Mouse (Mus musculus) heart, embryonic 14.5 days (tissue): ENCODE measurements around the gene Cfap45. TPM values are rescaled to one million over a fixed set of nuclear protein-coding genes. Genes with fewer than 3 reads are reported as not detected.

Experiments used
- ATAC-seq: fragments of 200-750 bp; cut with Nextera tagmentation; 2 replicates; pipeline ENCODE4 v1.8.0; 2017; ENCODE audit warnings: low read depth, moderate TSS enrichment; ENCODE audit not compliant: insufficient number of reproducible peaks, insufficient read depth, low FRiP score
- H3K27ac ChIP-seq, 2 experiments: fragments of 200-500 bp in 1 of 2; fragments of 300-500 bp in 1 of 2; sonication (generic) in 1 of 2; replicated peaks in 1 of 2; 2 replicates each; pipeline ENCODE4 v1.5.1; 2012 to 2014; ENCODE audit warnings: low read depth in 2 of 2, low read length in 2 of 2, control low read depth in 1 of 2, mild to moderate bottlenecking in 1 of 2, mixed read lengths in 1 of 2; ENCODE audit not compliant: control insufficient read depth in 1 of 2, insufficient read depth in 1 of 2
- H3K27me3 ChIP-seq: fragments of 300-500 bp; sonication (generic); 2 replicates; pipeline ENCODE4 v1.6.1; 2014; ENCODE audit warnings: mild to moderate bottlenecking, low read length, control low read depth; ENCODE audit not compliant: control insufficient read depth, insufficient read depth
- H3K36me3 ChIP-seq: fragments of 300-500 bp; sonication (generic); 2 replicates; pipeline ENCODE4 v1.6.1; 2014; ENCODE audit warnings: mild to moderate bottlenecking, control low read depth, low read length, mixed read lengths; ENCODE audit not compliant: control insufficient read depth, insufficient read depth
- H3K4me1 ChIP-seq, 2 experiments: fragments of 200-500 bp in 1 of 2; fragments of 300-500 bp in 1 of 2; sonication (generic) in 1 of 2; 2 replicates each; pipeline ENCODE4 v1.6.1; 2012 to 2014; ENCODE audit warnings: low read length in 2 of 2, control low read depth in 1 of 2, mixed read lengths in 1 of 2; ENCODE audit not compliant: control insufficient read depth in 2 of 2, insufficient read depth in 2 of 2
- H3K4me2 ChIP-seq: fragments of 300-500 bp; sonication (generic); 2 replicates; pipeline ENCODE4 v1.6.1; 2014; ENCODE audit warnings: mild to moderate bottlenecking, low read length
- H3K4me3 ChIP-seq, 2 experiments: fragments of 200-500 bp in 1 of 2; fragments of 300-500 bp in 1 of 2; sonication (generic) in 1 of 2; 2 replicates each; pipeline ENCODE4 v1.5.1; 2012 to 2014; ENCODE audit warnings: low read length in 2 of 2, mild to moderate bottlenecking in 2 of 2, control low read depth in 1 of 2, low read depth in 1 of 2, moderate library complexity in 1 of 2; ENCODE audit not compliant: control insufficient read depth in 1 of 2, insufficient read depth in 1 of 2
- H3K9ac ChIP-seq: fragments of 300-500 bp; sonication (generic); 2 replicates; pipeline ENCODE4 v1.6.1; 2014; ENCODE audit warnings: mild to moderate bottlenecking, low read length
- H3K9me3 ChIP-seq: fragments of 300-500 bp; sonication (generic); 2 replicates; pipeline ENCODE4 v1.6.1; 2016; ENCODE audit warnings: low read length, control low read depth; ENCODE audit not compliant: control insufficient read depth
- WGBS: fragments of 180-500 bp; shearing (Covaris S2); extraction: QIAGEN DNeasy Blood & Tissue Kit; methylation state at CpG from one replicate; pipeline ENCODE4 v1.1.7; 2014; 5-methylcytosine and 5-hydroxymethylcytosine counted together
- polyA plus RNA-seq: library from polyadenylated mRNA; unstranded; fragments of >200 nt; fragmentation: Nextera tagmentation; extraction: Ambion mirVana; gene quantifications from 2 replicates; pipeline ENCODE4 v1.2.1, GENCODE M21; 2014

Cfap45 gene
- polyA plus RNA-seq, 1 experiment from 2014 or later: 2.6 TPM

DNA sequence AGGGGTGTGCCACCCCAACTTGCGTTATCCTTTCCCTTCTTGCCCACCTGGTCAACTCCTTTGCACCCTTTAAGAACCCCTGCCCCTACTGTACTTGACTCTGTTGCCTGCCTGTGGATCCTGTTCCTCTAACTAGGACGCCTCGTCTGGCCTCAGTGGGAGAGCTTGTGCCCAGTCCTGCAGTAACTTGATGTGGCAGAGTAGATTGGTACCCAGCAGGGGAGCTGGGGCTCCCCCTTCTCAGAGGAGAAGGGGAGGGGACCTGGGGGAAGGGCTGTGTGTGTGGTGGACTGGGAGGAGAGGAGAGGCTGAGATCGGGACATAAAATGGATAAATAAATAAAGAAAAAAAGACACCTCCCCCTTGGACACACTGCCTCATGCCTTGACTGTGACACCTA is 64.4 kb downstream of the Cfap45 start:
- Histone ChIP-seq H3K4me3 (no peak overlapping the region), H3K9ac (no peak overlapping the region), H3K36me3 (no peaks in the 10 kb centered on the region), H3K27me3 (peaks cover 22% of the 10 kb centered on the region), H3K27ac (no peak overlapping the region), H3K9me3 (no peaks in the 10 kb centered on the region), H3K4me2 (no peak overlapping the region), H3K4me1 (peaks cover 3 to 5% of the 10 kb centered on the region in 2 experiments; a peak in 2 of 4 replicates)
- 32% methylated on average over 4 of the region's 4 CpGs for WGBS
- no peak for ATAC-seq

DNA sequence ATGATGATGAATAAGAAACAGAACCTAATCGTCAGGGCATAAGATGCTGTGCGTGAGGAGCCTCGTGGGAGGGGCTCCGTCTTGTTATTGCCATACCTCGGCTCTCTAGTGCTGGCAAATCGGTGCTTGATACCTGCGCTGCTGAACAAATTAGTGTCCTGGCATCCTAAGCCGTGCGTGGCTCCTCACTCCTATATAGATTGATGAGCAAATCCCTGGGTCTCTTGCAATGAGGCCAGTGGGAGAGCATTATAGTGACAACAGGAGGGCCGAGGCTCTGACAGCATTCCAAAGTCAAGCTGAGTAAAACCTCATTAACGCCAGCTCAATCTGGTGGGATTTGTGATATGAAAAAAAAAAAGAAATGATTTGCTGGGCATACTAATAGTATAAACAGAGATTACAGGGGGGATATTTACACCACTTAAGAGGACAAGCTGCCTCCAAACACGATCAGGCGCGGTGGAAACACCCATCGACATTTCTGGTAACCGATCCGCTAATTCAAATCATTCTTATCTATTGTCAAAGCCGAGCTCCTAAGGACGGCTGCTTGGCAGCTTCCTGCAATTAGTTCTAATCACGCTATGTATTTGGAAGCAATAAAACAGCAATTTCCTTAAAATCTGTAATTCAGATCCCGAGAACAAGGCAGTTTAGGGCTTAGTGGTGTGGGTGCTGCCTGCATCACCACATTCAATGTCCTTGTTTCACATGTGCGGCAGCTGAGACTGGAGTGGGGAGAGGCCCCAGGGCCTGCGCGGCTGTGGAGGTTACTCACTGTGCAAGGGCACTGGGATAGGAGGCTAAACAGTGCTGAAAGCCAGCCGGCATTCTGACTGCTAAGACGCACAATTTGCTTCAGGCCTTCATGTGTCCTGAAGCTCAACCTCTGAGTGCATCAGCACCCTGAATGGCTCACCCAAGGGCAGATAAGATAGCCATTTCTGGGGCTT is 65.3 kb downstream of the Cfap45 start:
- ATAC-seq: no peak
- 18% methylated on average over 26 of the region's 26 CpGs for WGBS
- no peak overlapping the region for H3K9ac ChIP-seq
- H3K4me1 ChIP-seq: peaks cover 3 to 5% of the 10 kb centered on the region in 2 experiments; a peak in 2 of 4 replicates
- H3K27ac ChIP-seq: no peak overlapping the region
- H3K36me3 ChIP-seq: no peaks in the 10 kb centered on the region
- no peaks in the 10 kb centered on the region for H3K9me3 ChIP-seq
- H3K4me3 ChIP-seq: no peak overlapping the region
- H3K4me2 ChIP-seq: peak overlapping the region; percentile 31
- peaks cover 22% of the 10 kb centered on the region for H3K27me3 ChIP-seq

DNA sequence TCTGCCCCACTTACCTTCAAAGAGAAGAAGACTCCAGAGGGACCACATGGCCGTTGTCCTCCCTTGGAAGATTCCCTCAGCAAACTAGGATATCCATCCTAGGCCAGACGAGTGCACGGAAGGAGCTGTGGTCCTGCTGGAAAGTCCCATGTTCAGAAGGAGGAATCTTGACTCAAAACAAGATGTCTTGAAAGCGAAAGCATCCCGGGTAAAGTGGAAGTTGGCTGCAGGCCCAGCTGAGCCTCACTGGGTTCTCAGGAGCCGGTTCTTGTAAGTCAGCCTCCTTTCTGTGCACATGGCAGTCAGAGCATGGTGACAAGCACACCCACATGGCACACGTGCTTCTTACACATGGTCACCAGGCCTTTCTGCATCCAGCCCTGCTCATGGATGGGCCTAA is 69.8 kb downstream of the Cfap45 start, which contains the start of gene Slamf8:
TSS of gene Slamf8 (minus strand) at position 184 of the 400 bp plus-strand sequence.
- H3K4me2 ChIP-seq: no peak within 1 kb of the TSS
- no peaks in the 10 kb centered on the region for H3K9me3 ChIP-seq
- no peak within 1 kb of the TSS for H3K4me3 ChIP-seq
- no peaks in the 10 kb centered on the region for H3K36me3 ChIP-seq
- ATAC-seq: no peak
- H3K27ac ChIP-seq: no peak within 1 kb of the TSS
- 71% methylated on average over 7 of the region's 7 CpGs for WGBS
- no peak within 1 kb of the TSS for H3K9ac ChIP-seq
- H3K27me3 ChIP-seq: 0 out of 2 replicates have a peak, but pooled peaks cover 8% of the 10 kb centered on the region
- peaks cover 3 to 5% of the 10 kb centered on the region in 2 experiments; a peak in 2 of 4 replicates for H3K4me1 ChIP-seq

DNA sequence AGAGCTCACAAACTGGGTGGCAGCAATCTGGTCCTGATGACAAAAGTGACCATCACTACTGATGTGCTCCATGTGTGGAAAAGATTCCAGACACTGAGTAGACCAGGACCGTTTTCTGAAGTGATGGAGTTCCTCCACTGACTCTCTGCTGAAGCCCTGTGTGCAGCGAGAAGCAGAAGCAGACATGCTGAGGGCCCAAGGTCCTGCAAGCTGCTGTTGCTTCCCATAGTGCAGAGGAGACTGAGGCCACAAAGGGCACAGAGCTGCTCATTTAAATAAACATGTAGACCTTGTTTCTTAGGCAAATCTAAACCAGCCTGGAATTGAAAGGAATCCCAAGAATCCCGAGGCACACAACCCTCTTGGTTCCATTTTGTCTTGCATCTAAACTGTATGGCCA is 72.7 kb downstream of the Cfap45 start:
- Histone ChIP-seq H3K27me3 (no peaks in the 10 kb centered on the region), H3K4me2 (no peak overlapping the region), H3K4me3 (no peak overlapping the region), H3K36me3 (no peaks in the 10 kb centered on the region), H3K9ac (no peak overlapping the region), H3K27ac (no peak overlapping the region), H3K4me1 (no peaks in the 10 kb centered on the region), H3K9me3 (no peaks in the 10 kb centered on the region)
- ATAC-seq: no peak
- 62% methylated on average over 3 of the region's 3 CpGs for WGBS

DNA sequence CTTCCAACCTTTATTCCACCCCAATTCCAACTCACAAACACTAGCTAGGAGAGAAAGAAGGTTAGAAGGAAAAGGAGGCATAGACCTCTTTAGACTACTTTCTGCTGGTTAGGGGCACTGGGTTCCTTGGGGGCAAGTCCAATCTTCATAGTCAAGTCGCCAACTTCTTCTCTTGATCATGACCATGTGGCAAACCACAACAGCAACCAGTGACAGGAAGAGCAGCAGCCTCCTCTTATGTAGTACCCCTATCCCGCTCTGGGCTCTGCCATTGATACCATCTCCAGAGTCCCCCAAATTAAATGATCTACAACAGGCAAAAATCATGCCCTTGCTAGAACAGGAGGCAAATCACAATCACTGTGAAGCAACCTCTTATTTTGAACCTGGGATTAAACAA is 73.4 kb downstream of the Cfap45 start:
- H3K4me1 ChIP-seq: no peaks in the 10 kb centered on the region
- H3K36me3 ChIP-seq: no peaks in the 10 kb centered on the region
- H3K4me3 ChIP-seq: no peak overlapping the region
- no peaks in the 10 kb centered on the region for H3K27me3 ChIP-seq
- WGBS: 72% methylated on average over 2 of the region's 2 CpGs
- no peak overlapping the region for H3K27ac ChIP-seq
- H3K9ac ChIP-seq: no peak overlapping the region
- no peak overlapping the region for H3K4me2 ChIP-seq
- no peaks in the 10 kb centered on the region for H3K9me3 ChIP-seq
- ATAC-seq: no peak

DNA sequence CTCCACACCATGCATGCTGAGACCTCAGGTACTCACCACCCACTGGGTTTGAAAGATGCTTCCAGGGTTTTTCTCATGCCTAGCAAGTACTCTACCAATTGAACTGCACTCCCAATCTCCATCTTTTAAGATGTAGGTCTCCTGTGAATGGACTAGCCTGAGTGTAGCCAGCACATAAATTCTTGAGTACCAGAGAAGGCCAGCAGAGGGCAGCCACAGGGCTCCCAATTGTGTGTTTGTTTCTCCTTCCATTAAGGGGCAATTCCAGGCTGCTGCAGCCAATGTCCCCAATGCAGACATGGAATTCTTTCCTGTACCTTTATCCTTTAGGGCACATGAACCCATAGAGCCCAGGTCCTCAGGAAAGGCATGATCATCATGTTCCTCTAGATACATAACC is 73.9 kb downstream of the Cfap45 start:
- no peaks in the 10 kb centered on the region for H3K4me1 ChIP-seq
- ATAC-seq: no peak
- H3K27ac ChIP-seq: no peak overlapping the region
- H3K4me2 ChIP-seq: no peak overlapping the region
- no peak overlapping the region for H3K9ac ChIP-seq
- no peak overlapping the region for H3K4me3 ChIP-seq
- no peaks in the 10 kb centered on the region for H3K27me3 ChIP-seq
- H3K36me3 ChIP-seq: no peaks in the 10 kb centered on the region
- no peaks in the 10 kb centered on the region for H3K9me3 ChIP-seq
